Mouse (Mus musculus): ENCODE measurements at regions not wholly inside any gene's neighbourhood (a gene's known extent, or its start where the extent isn't known, plus 50 kb on each side); places are given as distances from the start of the nearest gene placed in this dataset.

DNA sequence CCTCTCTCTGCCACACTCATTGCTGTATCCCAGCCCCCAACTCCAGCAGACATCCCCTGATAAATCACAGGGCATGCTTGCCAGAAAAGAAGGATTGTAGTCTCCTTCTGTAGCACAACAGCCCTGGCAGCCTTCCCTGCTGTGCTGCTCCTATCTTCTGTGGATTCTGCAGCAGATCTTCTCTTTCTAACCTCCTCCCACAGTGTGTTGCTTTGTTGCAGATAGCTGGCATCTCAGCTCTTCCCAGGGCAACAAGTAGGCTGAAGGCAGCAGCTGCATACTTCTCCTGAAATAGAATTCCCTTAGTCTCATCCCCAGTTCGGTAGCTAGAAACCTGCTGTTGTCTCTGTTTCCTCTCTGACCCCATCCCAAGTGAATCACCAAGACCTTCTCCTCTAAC, 77.7 kb downstream of the Amer1 start:
- no peak for DNase-seq (ENCODE audit: low read depth, low spot score)

DNA sequence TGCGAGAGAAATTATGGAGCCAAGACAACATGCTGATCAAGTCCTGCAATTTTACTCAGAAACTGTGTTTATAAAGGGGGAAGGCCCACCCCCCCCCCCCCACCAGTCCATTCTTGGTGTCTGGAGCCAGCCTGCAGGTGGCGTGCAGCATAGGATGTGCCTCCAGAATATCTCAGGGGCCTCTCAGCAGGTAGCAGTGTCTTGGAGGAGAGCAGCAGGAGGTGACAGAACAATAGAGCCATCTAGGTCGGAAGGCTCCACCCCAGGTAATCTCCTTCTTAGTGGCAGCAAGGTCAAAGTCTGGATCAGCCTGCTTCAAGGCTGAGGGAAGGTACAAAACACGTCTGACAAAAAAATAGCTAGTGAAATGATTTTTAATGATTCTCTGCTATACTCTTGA, 79.3 kb downstream of the Amer1 start:
- peak; percentile 76 for DNase-seq (ENCODE audit: low read depth, low spot score)

GRCm38 (mm10) chrX:95359053-95359452, 85.6 kb downstream of the Amer1 start:
- DNase-seq (ENCODE audit: low read depth, low spot score), result peak; percentile 21

Measured in R1 (cell line).